Mouse (Mus musculus): ENCODE results near the gene Pde4d.
"Not testable (repeated sequence)": the region's sequence is repeated elsewhere in the genome, so short reads cannot be mapped to it uniquely, and the experiment has no call there.

Pde4d gene

GRCm38 (mm10) chr13:109840251-109840650 is 1390.5 kb downstream of the Pde4d start:
- no peak for DNase-seq (ENCODE audit: extremely low read depth, low read depth, low spot score)

- no peak for DNase-seq (ENCODE audit: extremely low read depth, low read depth, low spot score)
These were observed 1391.5 kb downstream of the Pde4d start for GRCm38 (mm10) chr13:109841140-109841822.

- no peak for DNase-seq (ENCODE audit: extremely low read depth, low read depth, low spot score)
These were observed 1393.2 kb downstream of the Pde4d start for GRCm38 (mm10) chr13:109842982-109843381.

GRCm38 (mm10) chr13:109844828-109845227 is 1395.1 kb downstream of the Pde4d start:
- no peak for DNase-seq (ENCODE audit: extremely low read depth, low read depth, low spot score)

GRCm38 (mm10) chr13:109863826-109864225 is 1414.1 kb downstream of the Pde4d start:
- DNase-seq (ENCODE audit: extremely low read depth, low read depth, low spot score), result no peak

DNA sequence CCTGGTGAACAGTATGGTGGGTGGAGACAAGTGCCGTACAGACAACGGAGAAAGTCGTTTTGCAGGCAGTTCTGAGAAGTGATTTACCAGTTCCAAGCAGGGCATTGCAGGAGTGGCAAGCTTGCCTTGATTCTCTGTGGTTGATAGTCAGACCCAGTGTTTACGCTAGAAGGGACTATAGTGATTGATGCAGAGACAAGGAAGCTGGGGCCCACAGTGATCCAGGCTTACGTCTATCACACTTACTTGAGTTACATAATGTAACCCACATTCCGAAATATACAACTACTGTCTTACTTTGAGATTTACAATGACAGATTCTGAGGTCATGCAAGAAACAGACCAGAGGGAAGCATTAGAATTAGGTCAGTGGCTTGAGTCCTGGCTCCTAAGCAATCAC is 1414.6 kb downstream of the Pde4d start:
- DNase-seq (ENCODE audit: extremely low read depth, low read depth, low spot score), result no peak

DNA sequence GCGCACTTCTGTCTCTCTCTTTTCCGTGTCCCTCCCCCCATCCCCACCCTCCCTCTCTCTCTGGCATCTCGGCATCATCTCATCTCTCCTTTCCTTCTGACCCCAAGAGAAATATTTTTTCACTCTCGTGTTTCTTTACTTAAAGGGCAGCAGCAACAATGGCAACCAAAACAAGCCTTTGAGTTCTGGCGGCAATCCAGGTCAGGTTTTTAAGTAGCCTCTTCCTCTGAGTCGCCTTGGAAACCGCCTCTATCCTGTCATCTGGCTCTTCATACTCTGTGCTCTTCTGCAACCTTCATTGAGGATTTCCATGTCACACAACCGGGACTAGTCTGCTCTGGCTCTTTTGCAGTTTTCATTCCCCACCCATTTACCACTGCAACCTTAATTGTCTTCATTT is 1430.6 kb downstream of the Pde4d start:
- DNase-seq (ENCODE audit: extremely low read depth, low read depth, low spot score), result no peak

- DNase-seq (ENCODE audit: extremely low read depth, low read depth, low spot score), result peak; percentile 99
These were observed 1431.6 kb downstream of the Pde4d start for GRCm38 (mm10) chr13:109881161-109881857.

- no peak for DNase-seq (ENCODE audit: extremely low read depth, low read depth, low spot score)
These were observed 1433.9 kb downstream of the Pde4d start for GRCm38 (mm10) chr13:109883636-109884035.

DNA sequence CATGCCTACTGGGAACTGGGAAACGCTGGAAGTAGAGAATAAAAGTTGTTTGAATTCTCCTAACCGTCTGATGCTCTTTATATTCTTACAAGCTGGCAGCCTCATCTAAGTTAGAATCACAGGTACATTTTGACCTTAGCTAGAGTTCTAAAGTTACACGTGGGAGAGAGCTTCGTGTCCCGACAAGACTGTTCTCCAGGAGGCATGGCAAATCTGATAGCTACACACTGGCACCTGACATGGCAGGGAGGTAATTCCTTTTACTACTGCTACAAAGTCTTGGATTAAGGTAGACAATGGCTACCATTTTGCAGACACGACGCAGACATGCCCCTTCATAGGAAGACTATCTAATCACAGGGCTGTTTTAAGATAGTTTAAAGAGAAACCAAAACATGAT is 1435.1 kb downstream of the Pde4d start:
- peak; percentile 63 for DNase-seq (ENCODE audit: extremely low read depth, low read depth, low spot score)

GRCm38 (mm10) chr13:109888293-109888692 is 1438.5 kb downstream of the Pde4d start:
- no peak for DNase-seq (ENCODE audit: extremely low read depth, low read depth, low spot score)

DNA sequence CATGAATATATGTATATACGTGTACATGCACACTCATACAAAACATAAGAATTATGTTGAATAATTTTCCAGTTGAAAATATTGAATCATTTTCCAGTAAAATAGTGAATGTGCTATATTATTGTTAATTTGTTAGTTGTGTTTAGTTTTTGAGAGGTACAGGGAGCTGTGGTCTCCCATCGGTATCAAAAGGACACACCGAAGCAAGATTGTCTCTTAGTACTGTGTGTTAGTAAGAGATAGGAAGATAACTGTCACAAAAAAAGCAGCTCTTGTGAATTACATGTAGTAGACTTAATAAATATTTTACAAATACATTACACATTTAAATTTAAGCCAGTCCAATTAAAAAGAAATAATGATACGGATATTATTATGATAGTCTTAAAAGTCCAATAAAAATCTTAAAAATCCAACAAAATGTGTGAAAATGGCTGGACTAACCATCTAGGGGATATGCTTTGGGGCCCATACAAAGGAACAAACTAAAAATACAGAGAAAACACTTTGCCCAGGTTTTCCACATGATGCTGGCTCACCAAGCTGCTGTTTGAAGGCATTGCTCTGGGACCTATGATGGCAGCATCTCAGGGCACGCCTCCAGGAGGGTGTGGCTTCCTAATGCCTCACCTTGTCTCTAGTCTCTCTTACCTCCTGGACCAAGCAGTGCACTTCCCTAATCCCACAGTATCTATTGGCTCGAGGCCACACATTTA is 1441.6 kb downstream of the Pde4d start:
- DNase-seq (ENCODE audit: extremely low read depth, low read depth, low spot score), result no peak

GRCm38 (mm10) chr13:109891910-109892265 is 1442.1 kb downstream of the Pde4d start:
- DNase-seq (ENCODE audit: extremely low read depth, low read depth, low spot score), result no peak

DNA sequence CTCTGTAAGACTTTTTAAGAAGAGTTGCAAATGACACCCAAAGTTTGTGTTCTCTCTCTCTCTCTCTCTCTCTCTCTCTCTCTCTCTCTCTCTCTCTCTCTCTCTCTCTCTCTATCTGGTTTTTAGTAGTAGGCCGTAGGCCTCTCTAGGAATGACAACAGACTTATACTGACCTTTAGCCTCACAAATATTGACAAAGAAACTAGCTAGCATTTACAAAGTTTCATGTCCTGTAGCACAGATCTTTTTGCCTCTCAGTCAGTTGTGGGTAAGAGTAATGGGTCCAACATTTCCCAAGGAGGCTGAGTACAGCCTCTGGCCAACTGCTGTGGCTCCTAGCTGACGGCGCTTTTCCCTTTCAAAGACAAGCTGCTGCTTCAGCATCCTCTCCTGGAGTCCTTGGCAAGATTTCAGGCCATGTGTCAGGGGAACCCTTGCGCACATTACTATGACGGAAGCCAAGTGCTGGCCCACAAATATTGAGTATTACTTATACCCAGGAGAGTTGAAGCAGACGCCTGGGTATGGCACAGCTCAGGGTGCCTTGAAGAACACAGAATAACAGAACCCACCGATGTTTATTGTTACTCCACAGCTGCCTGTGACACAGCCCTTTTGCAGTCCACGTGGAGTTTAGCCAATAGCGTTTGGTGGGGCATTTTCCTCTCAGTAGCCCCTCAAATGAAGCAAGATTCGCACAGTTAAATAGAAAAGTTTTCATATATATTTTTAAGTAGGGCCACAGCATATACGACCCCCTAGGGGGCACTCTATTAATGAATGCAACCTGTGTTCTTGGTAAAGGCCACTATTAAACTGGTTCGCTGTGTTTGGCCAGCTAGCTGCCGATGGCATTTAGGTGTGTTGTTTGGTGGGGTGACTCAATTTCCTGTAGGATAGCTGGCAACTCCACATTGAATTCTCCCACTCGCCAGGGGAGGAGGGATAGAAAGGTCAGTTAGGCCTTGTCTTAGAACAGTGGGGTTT is 1450.0 kb downstream of the Pde4d start:
- no peak for DNase-seq (ENCODE audit: extremely low read depth, low read depth, low spot score)

- no peak for DNase-seq (ENCODE audit: extremely low read depth, low read depth, low spot score)
These were observed 1452.1 kb downstream of the Pde4d start for GRCm38 (mm10) chr13:109901811-109902210.

DNA sequence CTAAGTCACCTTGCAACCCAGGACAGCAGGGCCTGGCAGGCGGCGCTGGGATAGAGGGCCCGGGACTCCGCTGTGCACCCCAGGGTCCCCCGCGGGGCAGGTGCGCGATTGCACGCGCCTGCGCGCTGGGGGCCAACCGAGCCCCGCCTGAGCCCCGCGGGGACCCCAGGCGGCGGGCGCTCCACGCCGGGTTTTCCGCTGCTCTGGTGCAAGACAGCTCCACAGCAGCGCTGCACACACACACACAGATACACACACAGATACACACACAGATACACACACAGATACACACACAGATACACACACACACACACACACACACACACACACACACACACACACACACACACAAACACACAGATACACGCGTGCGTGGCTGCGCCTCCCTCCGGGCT is 1452.7 kb downstream of the Pde4d start:
- DNase-seq (ENCODE audit: extremely low read depth, low read depth, low spot score), result not testable (repeated sequence)

DNA sequence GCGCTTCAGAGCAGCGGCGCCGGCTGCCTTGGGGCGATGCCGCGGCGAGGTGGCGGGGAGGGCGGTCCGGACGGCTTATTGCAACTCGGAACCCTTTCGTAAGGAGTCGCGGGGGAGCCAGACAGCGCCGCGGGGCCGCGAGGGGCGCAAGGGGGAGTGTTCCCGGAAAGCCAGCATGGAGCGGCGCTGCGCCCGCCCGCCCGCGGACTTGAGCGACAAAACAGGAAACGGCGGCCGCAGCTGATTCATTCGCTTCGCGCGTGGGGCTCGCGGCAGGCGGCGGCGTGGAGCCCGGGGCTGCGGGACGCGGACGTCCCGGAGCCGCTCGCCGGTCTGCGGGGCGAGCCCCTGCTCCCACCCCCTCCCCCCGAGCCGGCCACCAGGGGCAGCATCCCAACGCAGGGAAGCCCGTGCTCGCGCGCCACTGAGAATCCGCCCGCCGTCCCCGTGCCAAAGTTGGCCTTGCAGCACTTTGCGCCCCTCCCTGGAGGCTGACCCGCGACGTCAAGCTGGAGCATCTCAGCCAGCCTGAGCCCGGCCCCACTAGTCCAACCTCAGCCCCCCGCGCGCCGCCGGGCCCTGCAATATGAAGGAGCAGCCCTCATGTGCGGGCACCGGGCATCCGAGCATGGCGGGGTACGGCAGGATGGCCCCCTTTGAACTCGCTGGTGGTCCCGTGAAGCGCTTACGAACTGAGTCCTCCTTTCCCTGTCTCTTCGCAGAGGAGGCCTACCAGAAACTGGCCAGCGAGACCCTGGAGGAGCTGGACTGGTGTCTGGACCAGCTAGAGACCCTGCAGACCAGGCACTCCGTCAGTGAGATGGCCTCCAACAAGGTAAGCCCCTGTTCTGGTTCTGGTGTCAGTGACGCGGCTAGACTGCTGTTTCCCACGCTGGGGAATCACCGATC is 1453.4 kb downstream of the Pde4d start:
- DNase-seq (ENCODE audit: extremely low read depth, low read depth, low spot score), result no peak

DNA sequence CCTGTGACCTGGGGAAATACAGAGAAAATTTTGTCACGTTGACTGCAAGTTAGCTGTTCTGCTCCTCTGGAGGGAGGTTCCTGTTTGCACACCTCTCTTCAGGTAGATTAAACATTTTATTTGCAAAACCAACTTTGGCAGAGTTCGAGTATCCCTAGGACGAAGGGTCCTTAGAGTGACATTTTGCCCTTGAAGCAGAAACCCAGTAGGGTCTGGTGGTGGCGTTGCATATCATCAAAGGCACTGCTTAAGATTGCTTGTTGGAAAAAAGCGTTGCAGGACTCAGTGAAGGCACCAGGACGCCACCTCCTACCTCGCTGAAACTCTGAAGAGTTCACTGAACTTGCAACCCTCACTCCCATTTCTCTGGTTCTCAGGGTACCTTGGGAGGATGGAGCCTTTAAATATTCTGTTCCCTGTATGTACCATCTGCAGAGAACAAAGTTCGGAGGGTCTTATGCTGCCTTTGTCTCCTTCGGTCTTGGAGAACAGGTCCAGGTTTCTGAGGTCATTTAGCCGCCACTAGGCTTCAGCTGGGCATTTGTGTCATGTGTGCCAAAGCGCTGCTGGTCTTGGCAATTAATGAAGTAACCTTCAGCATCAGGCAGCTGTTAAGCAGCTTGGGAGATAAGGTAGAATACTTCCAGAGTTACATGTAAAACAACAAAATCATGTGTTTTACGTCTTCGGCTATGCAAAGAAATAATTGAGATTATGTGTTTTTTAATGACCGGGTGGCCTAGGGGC is 1454.2 kb downstream of the Pde4d start:
- DNase-seq (ENCODE audit: extremely low read depth, low read depth, low spot score), result no peak

DNA sequence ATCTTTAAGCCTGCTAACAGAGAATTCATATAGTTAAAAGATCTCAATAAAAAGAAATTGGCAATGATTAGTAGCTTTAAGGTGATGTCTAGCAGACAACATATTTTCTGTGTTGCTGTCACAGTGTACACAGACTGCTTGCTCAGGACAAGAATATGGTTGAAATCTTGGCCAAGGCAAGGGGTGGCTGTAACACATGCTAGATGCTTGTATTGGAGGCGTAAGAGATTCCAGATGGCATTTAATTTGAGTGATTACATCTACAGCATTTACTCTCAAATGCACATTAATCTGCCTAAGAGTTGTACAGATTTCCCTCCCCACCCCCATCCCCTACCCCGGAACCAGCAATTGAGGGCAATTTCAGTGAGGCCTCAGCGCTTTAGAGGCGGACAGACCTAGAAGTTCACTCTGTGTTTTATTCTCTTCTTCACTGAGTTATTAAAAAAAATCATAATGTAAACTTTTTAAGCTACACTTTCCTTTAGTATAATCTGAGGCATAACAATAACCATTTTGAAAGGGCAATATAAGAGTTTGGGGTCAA is 1456.7 kb downstream of the Pde4d start:
- DNase-seq (ENCODE audit: extremely low read depth, low read depth, low spot score), result no peak
